Mouse (Mus musculus): Measurements from ENCODE around the gene Gm4792. TPM values are rescaled to one million over a fixed set of nuclear protein-coding genes. Genes with fewer than 3 reads are reported as not detected.

The Gm4792 gene
- total RNA-seq, 2 experiments from 2014 or later, result not detected

Other genes with a start within 250 kb of the Gm4792 start
- gene Nr2c1, start 150.7 kb downstream of the Gm4792 start, total RNA-seq (2021), result 1 to 10 TPM; 7.7 to 7.9 TPM
- gene Ndufa12, start 100.0 kb downstream of the Gm4792 start, total RNA-seq (2021), result 100 to 1,000 TPM; 810 to 834 TPM
- gene Tmcc3, start 13.2 kb upstream of the Gm4792 start, total RNA-seq (2021), result 10 to 100 TPM; 30.6 to 32.7 TPM

Data from heart, postnatal 36 days (tissue).